Mouse (Mus musculus) heart, embryonic 13.5 days (tissue): ENCODE data around the gene Kcng3. TPM values are rescaled to one million over a fixed set of nuclear protein-coding genes. Genes with fewer than 3 reads are reported as not detected.

Experiments
- ATAC-seq: fragments of 200-750 bp; cut with Nextera tagmentation; 2 replicates; pipeline ENCODE4 v1.8.0; 2017; ENCODE audit warnings: moderate TSS enrichment; ENCODE audit not compliant: insufficient number of reproducible peaks, low FRiP score, low TSS enrichment; ENCODE audit errors: extremely low read depth
- H3K27ac ChIP-seq: fragments of 300-500 bp; sonication (generic); replicated peaks from 2 replicates; pipeline ENCODE4 v1.5.1; 2015; ENCODE audit warnings: moderate library complexity, mild to moderate bottlenecking, inconsistent platforms
- H3K27me3 ChIP-seq: fragments of 300-500 bp; sonication (generic); replicated peaks from 2 replicates; pipeline ENCODE4 v1.6.1; 2015; ENCODE audit warnings: mild to moderate bottlenecking, inconsistent platforms
- H3K36me3 ChIP-seq: fragments of 300-500 bp; sonication (generic); 2 replicates; pipeline ENCODE4 v1.6.1; 2015; ENCODE audit warnings: mild to moderate bottlenecking, inconsistent platforms
- H3K4me1 ChIP-seq: fragments of 300-500 bp; sonication (generic); 2 replicates; pipeline ENCODE4 v1.6.1; 2015; ENCODE audit warnings: inconsistent platforms
- H3K4me2 ChIP-seq: fragments of 300-500 bp; sonication (generic); 2 replicates; pipeline ENCODE4 v1.6.1; 2015; ENCODE audit warnings: inconsistent platforms, mild to moderate bottlenecking, moderate library complexity
- H3K4me3 ChIP-seq: fragments of 300-500 bp; sonication (generic); 2 replicates; pipeline ENCODE4 v1.5.1; 2015; ENCODE audit warnings: moderate library complexity, mild to moderate bottlenecking, inconsistent platforms
- H3K9ac ChIP-seq: fragments of 300-500 bp; sonication (generic); 2 replicates; pipeline ENCODE4 v1.6.1; 2015; ENCODE audit warnings: inconsistent platforms, mild to moderate bottlenecking, moderate library complexity
- H3K9me3 ChIP-seq: fragments of 300-500 bp; sonication (generic); 2 replicates; pipeline ENCODE4 v1.6.1; 2016; ENCODE audit warnings: inconsistent platforms
- WGBS: fragments of 180-500 bp; shearing (Covaris S2); methylation state at CpG from one replicate; pipeline ENCODE4 v1.1.7; 2015; ENCODE audit warnings: mixed read lengths; 5-methylcytosine and 5-hydroxymethylcytosine counted together
- polyA plus RNA-seq: library from polyadenylated mRNA; unstranded; fragments of >200 nt; fragmentation: Nextera tagmentation; extraction: Ambion mirVana; gene quantifications from 2 replicates; pipeline ENCODE4 v1.2.1, GENCODE M21; 2015

Gene Kcng3
- polyA plus RNA-seq, 1 experiment from 2014 or later: not detected

GRCm38 (mm10) chr17:83545756-83546742 lies 85.6 kb downstream of the Kcng3 start:
- Histone ChIP-seq H3K4me2 (peak overlapping the region; percentile 72), H3K27ac (no peak overlapping the region), H3K4me3 (peak overlapping the region; percentile 55), H3K9ac (peak overlapping the region; percentile 69), H3K9me3 (no peaks in the 10 kb centered on the region), H3K4me1 (peaks cover 15% of the 10 kb centered on the region), H3K27me3 (peaks cover 59% of the 10 kb centered on the region), H3K36me3 (no peaks in the 10 kb centered on the region)
- no peak for ATAC-seq
- WGBS: 7% methylated on average over 35 of the region's 35 CpGs

GRCm38 (mm10) chr17:83545259-83545658 lies 86.4 kb downstream of the Kcng3 start:
- Histone ChIP-seq H3K36me3 (no peaks in the 10 kb centered on the region), H3K4me3 (peak overlapping the region; percentile 55), H3K4me1 (peaks cover 15% of the 10 kb centered on the region), H3K9me3 (no peaks in the 10 kb centered on the region), H3K4me2 (peak overlapping the region; percentile 72), H3K9ac (peak overlapping the region; percentile 69), H3K27me3 (peaks cover 66% of the 10 kb centered on the region), H3K27ac (no peak overlapping the region)
- ATAC-seq: no peak
- WGBS: 73% methylated on average over 6 of the region's 6 CpGs

GRCm38 (mm10) chr17:83542424-83542823 lies 89.3 kb downstream of the Kcng3 start:
- no peak overlapping the region for H3K27ac ChIP-seq
- no peaks in the 10 kb centered on the region for H3K9me3 ChIP-seq
- no peak for ATAC-seq
- WGBS: 86% methylated on average over 2 of the region's 2 CpGs
- H3K9ac ChIP-seq: no peak overlapping the region
- H3K4me1 ChIP-seq: peaks cover 8% of the 10 kb centered on the region; the same call in 1 of the 2 replicates
- no peak overlapping the region for H3K4me2 ChIP-seq
- H3K4me3 ChIP-seq: no peak overlapping the region
- H3K27me3 ChIP-seq: peaks cover 54% of the 10 kb centered on the region
- no peaks in the 10 kb centered on the region for H3K36me3 ChIP-seq

DNA sequence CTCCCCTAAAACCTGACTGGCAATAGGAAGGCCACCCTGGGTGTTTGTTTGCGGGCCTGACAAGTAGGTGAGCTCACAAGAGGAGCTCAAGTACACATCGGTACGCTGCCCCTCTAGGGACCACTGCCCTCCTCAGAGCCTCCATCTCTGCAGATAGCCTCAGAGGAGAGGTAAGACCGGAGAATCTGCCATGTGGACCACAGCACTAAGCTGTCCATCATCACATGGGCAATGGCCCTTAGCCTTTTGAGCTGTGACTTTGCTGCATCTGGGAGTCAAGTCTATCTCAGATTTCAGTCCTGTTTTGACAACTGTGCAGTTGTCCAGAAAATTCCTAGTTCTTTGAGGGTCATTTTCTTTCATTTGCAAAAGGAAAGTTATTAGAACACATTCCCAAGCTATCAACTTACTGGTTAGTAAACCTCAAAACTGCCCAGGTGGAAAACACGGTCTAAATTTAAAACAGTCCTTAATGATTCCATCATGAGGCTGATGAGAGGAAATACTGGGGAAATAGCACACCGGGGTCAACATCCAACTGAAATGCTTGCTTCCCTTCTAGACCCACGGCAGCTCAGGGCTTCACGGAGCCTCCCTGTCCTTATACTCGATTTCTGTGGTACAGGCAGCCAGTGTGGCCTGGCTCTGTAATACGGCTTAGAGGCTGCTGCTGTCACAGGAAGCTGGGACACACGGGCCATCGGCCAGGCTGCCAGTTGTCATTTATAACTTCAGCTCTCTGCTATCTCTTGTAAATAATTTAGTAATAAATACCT lies 92.2 kb downstream of the Kcng3 start:
- no peak for ATAC-seq
- no peaks in the 10 kb centered on the region for H3K36me3 ChIP-seq
- 0 out of 2 replicates have a peak, but pooled peaks cover 1% of the 10 kb centered on the region for H3K9me3 ChIP-seq
- H3K4me1 ChIP-seq: no peaks in the 10 kb centered on the region
- WGBS: 59% methylated on average over 12 of the region's 12 CpGs
- H3K4me3 ChIP-seq: no peak overlapping the region
- peaks cover 29% of the 10 kb centered on the region for H3K27me3 ChIP-seq
- H3K9ac ChIP-seq: no peak overlapping the region
- H3K27ac ChIP-seq: no peak overlapping the region
- no peak overlapping the region for H3K4me2 ChIP-seq

GRCm38 (mm10) chr17:83538694-83539093 lies 93.0 kb downstream of the Kcng3 start:
- Histone ChIP-seq H3K9ac (no peak overlapping the region), H3K27ac (no peak overlapping the region), H3K9me3 (0 out of 2 replicates have a peak, but pooled peaks cover 7% of the 10 kb centered on the region), H3K4me1 (no peaks in the 10 kb centered on the region), H3K4me3 (no peak overlapping the region), H3K4me2 (no peak overlapping the region), H3K27me3 (peaks cover 25% of the 10 kb centered on the region), H3K36me3 (no peaks in the 10 kb centered on the region)
- no peak for ATAC-seq
- 74% methylated on average over 1 of the region's 1 CpGs for WGBS

DNA sequence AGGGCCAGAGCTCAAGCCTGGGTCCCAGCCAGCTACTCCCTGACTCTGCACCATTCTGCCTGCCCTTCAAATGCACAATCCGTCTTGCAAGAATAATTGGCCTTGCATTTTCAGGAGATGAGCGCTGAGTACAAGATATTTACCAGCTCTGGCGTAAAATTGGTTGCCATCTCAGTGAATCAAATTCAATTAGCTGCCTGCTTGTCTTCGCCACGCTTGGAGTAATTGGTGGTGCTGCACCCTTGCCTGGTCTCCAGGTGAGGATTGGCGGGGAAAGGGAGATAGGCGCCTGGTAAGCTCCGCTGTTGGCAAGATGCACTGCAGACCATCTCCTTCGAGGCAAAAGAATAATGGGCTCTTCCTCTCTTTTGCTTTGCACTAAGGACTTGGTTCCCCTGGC lies 93.6 kb downstream of the Kcng3 start:
- Histone ChIP-seq H3K4me3 (no peak overlapping the region), H3K4me2 (no peak overlapping the region), H3K27ac (no peak overlapping the region), H3K9ac (no peak overlapping the region), H3K4me1 (no peaks in the 10 kb centered on the region), H3K9me3 (0 out of 2 replicates have a peak, but pooled peaks cover 7% of the 10 kb centered on the region), H3K36me3 (no peaks in the 10 kb centered on the region), H3K27me3 (peaks cover 19% of the 10 kb centered on the region)
- WGBS: 73% methylated on average over 9 of the region's 9 CpGs
- ATAC-seq: no peak

Other genes starting within 250 kb of the Kcng3 start
- gene Cox7a2l, start 114.6 kb downstream of the Kcng3 start, polyA plus RNA-seq: 181 and 206 TPM in 2 replicates
- 34.9 and 37.4 TPM in 2 replicates for gene Mta3, start 74.3 kb upstream of the Kcng3 start, polyA plus RNA-seq
- 0.19 and 1.3 TPM in 2 replicates for gene Haao, start 216.1 kb upstream of the Kcng3 start, polyA plus RNA-seq